Mouse (Mus musculus) CH12.LX (cell line): ENCODE results near the gene Rgs21. TPM values are rescaled to one million over a fixed set of nuclear protein-coding genes. Genes with fewer than 3 reads are reported as not detected.

Experiments used
- DNase-seq: peaks from one replicate; pipeline ENCODE4 v3.0.0-alpha.2; 2013; ENCODE audit errors: extremely low read depth
- H3K27ac ChIP-seq: 2 replicates; pipeline ENCODE4 v1.5.1; 2012; ENCODE audit warnings: low read depth, mild to moderate bottlenecking, control low read depth, moderate library complexity; ENCODE audit not compliant: insufficient read depth
- H3K27me3 ChIP-seq: replicated peaks from 2 replicates; pipeline ENCODE3; 2012; ENCODE audit warnings: inconsistent platforms
- H3K36me3 ChIP-seq, 2 experiments: replicated peaks in 1 of 2; 2 replicates each; pipeline versions ENCODE3 to v1.6.1; 2012; ENCODE audit warnings: inconsistent platforms in 1 of 2, low read length in 1 of 2, mild to moderate bottlenecking in 1 of 2, mixed read lengths in 1 of 2, moderate library complexity in 1 of 2; ENCODE audit not compliant: control insufficient read depth in 1 of 2, insufficient read depth in 1 of 2
- H3K4me1 ChIP-seq, 2 experiments: 2 replicates each; pipeline ENCODE4 v1.6.1; 2012; ENCODE audit warnings: inconsistent platforms in 1 of 2, moderate library complexity in 1 of 2; ENCODE audit not compliant: insufficient read depth in 2 of 2, control insufficient read depth in 1 of 2
- H3K4me2 ChIP-seq: 2 replicates; pipeline ENCODE4 v1.6.1; 2012; ENCODE audit warnings: low read depth, mild to moderate bottlenecking, control low read depth; ENCODE audit not compliant: poor library complexity, insufficient read depth, severe bottlenecking
- H3K4me3 ChIP-seq, 3 experiments: fragments of 150-350 bp in 1 of 3; sonication (generic) in 1 of 3; replicated peaks in 1 of 3; 2 replicates each; pipeline versions ENCODE3 to v1.5.1; 2011 to 2012; ENCODE audit warnings: low read depth in 2 of 3, low read length in 2 of 3, mild to moderate bottlenecking in 2 of 3, moderate library complexity in 2 of 3, control low read depth in 1 of 3, improper control_type of control experiment in 1 of 3, inconsistent platforms in 1 of 3, mixed read lengths in 1 of 3; ENCODE audit not compliant: poor library complexity in 1 of 3
- H3K79me2 ChIP-seq: replicated peaks from 2 replicates; pipeline ENCODE4 v1.6.1; 2012; ENCODE audit warnings: mild to moderate bottlenecking, moderate library complexity; ENCODE audit not compliant: control insufficient read depth, poor library complexity, insufficient read depth, severe bottlenecking; ENCODE audit errors: extremely low read depth
- H3K9ac ChIP-seq: 2 replicates; pipeline ENCODE4 v1.6.1; 2012; ENCODE audit warnings: low read depth, mild to moderate bottlenecking, control low read depth, moderate library complexity; ENCODE audit not compliant: insufficient read depth
- H3K9me3 ChIP-seq: replicated peaks from 2 replicates; pipeline ENCODE3; 2012; ENCODE audit warnings: low read length, inconsistent platforms, mixed read lengths
- CHD1 ChIP-seq: IDR thresholded peaks from 2 replicates; pipeline ENCODE4 v1.6.1; 2012; ENCODE audit warnings: low read depth, low read length, improper control_type of control experiment, inconsistent platforms
- CHD2 ChIP-seq: IDR thresholded peaks from 2 replicates; pipeline ENCODE4 v1.6.1; 2011; ENCODE audit warnings: low read length, improper control_type of control experiment
- E2F4 ChIP-seq: IDR thresholded peaks from 2 replicates; pipeline ENCODE4 v1.6.1; 2011; ENCODE audit warnings: low read depth, low read length, improper control_type of control experiment; ENCODE audit not compliant: insufficient replicate concordance
- ETS1 ChIP-seq: conservative IDR thresholded peaks from 2 replicates; pipeline ENCODE4 v1.6.1; 2012; ENCODE audit warnings: low read depth, mild to moderate bottlenecking, inconsistent platforms, low read length, improper control_type of control experiment, moderate library complexity
- NELFE ChIP-seq: IDR thresholded peaks from 2 replicates; pipeline ENCODE4 v1.6.1; 2011; ENCODE audit warnings: low read depth, low read length, improper control_type of control experiment
- NRF1 ChIP-seq: IDR thresholded peaks from 2 replicates; pipeline ENCODE4 v1.6.1; 2014; ENCODE audit warnings: low read depth, mild to moderate bottlenecking, inconsistent platforms, low read length, improper control_type of control experiment, moderate library complexity
- TBP ChIP-seq: conservative IDR thresholded peaks from 2 replicates; pipeline ENCODE4 v1.6.1; 2011; ENCODE audit warnings: low read depth, low read length, improper control_type of control experiment
- TCF12 ChIP-seq: IDR thresholded peaks from 2 replicates; pipeline ENCODE4 v1.6.1; 2014; ENCODE audit warnings: low read depth, mild to moderate bottlenecking, inconsistent platforms, low read length, improper control_type of control experiment
- USF1 ChIP-seq: IDR thresholded peaks from 2 replicates; pipeline ENCODE4 v1.6.1; 2014; ENCODE audit warnings: low read depth, mild to moderate bottlenecking, inconsistent platforms, low read length, improper control_type of control experiment
- ZC3H11A ChIP-seq: IDR thresholded peaks from 2 replicates; pipeline ENCODE4 v1.6.1; 2012; ENCODE audit warnings: low read depth, mild to moderate bottlenecking, inconsistent platforms, low read length, improper control_type of control experiment
- ZKSCAN1 ChIP-seq: IDR thresholded peaks from 2 replicates; pipeline ENCODE4 v1.6.1; 2012; ENCODE audit warnings: low read depth, inconsistent platforms, low read length, improper control_type of control experiment, borderline replicate concordance
- ZNF384 ChIP-seq: IDR thresholded peaks from 2 replicates; pipeline ENCODE4 v1.6.1; 2012; ENCODE audit warnings: low read depth, low read length, improper control_type of control experiment, inconsistent platforms
- dilution Hi-C: fragments of 300-500 bp; cut with MboI; formaldehyde crosslinking; loops from 2 replicates; pipeline ENCODE4 v1.14.3; 2020; ENCODE audit warnings: low sequenced_read_pairs; ENCODE audit not compliant: extremely low pct_unique_long_range_greater_than_20kb, extremely low pct_ligation_motif_present
- in situ Hi-C: fragments of 300-500 bp; cut with MboI; formaldehyde crosslinking; loops from 3 replicates; pipeline ENCODE4 v1.14.3; 2019; ENCODE audit warnings: low sequenced_read_pairs, low pct_ligation_motif_present, low pct_unique_long_range_greater_than_20kb, mixed read lengths
- polyA plus RNA-seq: library from polyadenylated mRNA; unstranded; fragments of >175 nt; gene quantifications from 2 replicates; pipeline ENCODE4 v1.2.1, GENCODE M21; 2012; ENCODE audit warnings: low read depth; ENCODE audit not compliant: insufficient read length
- total RNA-seq, 2 experiments: library from RNA; depleted of rRNA; stranded (reverse); fragments of 300-350 nt in 1 of 2; fragments of >200 nt in 1 of 2; gene quantifications; 2 replicates each; pipeline ENCODE4 v1.2.3; 2012 to 2014

Gene Rgs21
- total and polyA plus RNA-seq, 3 experiments, result 0.07 to 0.09 (median 0.08) TPM

DNA sequence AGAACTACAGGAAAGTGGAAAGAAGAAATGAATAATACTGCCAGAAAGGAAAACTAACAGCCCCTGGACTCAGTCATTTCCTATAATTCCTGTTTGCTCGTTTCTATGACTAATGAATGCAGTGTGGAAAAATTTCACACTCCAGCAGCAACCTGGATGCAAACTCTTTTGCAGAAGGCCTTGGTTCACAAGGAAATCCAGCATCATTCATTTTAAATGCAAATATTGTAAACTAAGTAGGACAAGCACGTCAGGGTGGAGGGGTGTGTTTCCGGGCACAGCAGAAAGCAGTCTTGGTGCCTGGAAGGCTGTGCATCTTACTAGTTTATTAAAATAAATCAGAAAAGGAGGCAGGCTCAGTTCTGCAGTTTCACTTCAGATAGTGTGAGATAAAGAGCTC, 69.4 kb downstream of the Rgs21 start:
- Histone ChIP-seq H3K27ac (no peak overlapping the region), H3K36me3 (no peaks in the 10 kb centered on the region), H3K4me1 (peaks cover 7 to 17% of the 10 kb centered on the region in 2 experiments), H3K9me3 (no peaks in the 10 kb centered on the region), H3K9ac (no peak overlapping the region), H3K27me3 (no peaks in the 10 kb centered on the region), H3K79me2 (no peaks in the 10 kb centered on the region), H3K4me2 (no peak overlapping the region), H3K4me3 (no peak overlapping the region)
- TF ChIP-seq ZC3H11A, result no peak
- DNase-seq, result no peak
- in situ Hi-C loops (no loop called here), dilution Hi-C loops (no loop called here)

GRCm38 (mm10) chr1:144493336-144493735, 74.1 kb downstream of the Rgs21 start:
- no peak for DNase-seq
- Histone ChIP-seq H3K9me3 (no peaks in the 10 kb centered on the region), H3K4me2 (no peak overlapping the region), H3K4me3 (no peak overlapping the region), H3K27me3 (no peaks in the 10 kb centered on the region), H3K36me3 (no peaks in the 10 kb centered on the region), H3K27ac (no peak overlapping the region), H3K4me1 (no peaks in the 10 kb centered on the region), H3K79me2 (no peaks in the 10 kb centered on the region), H3K9ac (no peak overlapping the region)
- in situ Hi-C loops (no loop called here), dilution Hi-C loops (no loop called here)
- TF ChIP-seq CHD2 (no peak), ZKSCAN1 (no peak), ETS1 (no peak), E2F4 (no peak), CHD1 (no peak), ZNF384 (no peak), NELFE (no peak)

DNA sequence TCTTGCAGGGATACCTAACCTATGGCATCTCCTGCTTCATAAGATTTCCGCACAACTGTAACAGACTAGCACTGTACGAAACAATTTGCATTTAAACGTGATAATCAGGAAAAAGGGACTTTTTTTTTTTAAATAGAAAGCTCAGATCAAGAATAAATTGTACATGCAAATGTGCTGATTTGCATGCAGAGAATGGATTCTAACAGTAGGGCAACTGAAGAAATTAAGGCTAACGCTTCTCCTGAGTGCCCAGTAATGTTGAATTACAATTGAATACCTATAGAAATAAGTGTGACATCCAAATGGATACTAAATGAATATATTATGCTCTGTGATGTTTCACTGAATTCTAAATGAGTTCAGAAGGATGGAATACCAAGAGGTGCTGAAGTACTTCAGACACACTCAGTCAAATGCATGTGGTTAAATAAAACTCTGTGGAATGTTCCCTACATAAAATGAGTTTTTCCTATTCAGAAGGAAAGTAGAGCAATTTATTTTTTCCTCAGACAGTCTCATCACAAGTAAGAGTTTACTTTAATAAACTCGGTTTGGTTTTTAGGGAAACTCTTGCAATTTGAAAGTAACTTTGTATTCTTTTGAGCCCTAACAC, 79.1 kb downstream of the Rgs21 start:
- no peaks in the 10 kb centered on the region for H3K4me1 ChIP-seq
- dilution Hi-C loops (no loop called here), in situ Hi-C loops (no loop called here)
- H3K4me3 ChIP-seq, result no peak overlapping the region
- H3K27ac ChIP-seq, result no peak overlapping the region
- H3K4me2 ChIP-seq, result no peak overlapping the region
- no peaks in the 10 kb centered on the region for H3K79me2 ChIP-seq
- no peak overlapping the region for H3K9ac ChIP-seq
- no peaks in the 10 kb centered on the region for H3K9me3 ChIP-seq
- no peaks in the 10 kb centered on the region for H3K36me3 ChIP-seq
- H3K27me3 ChIP-seq, result no peaks in the 10 kb centered on the region
- TF ChIP-seq USF1, result no peak
- no peak for TF ChIP-seq CHD2
- no peak for TF ChIP-seq NRF1
- TF ChIP-seq CHD1, result no peak
- no peak for TF ChIP-seq TCF12
- no peak for TF ChIP-seq NELFE
- TF ChIP-seq TBP, result no peak
- no peak for DNase-seq

Other genes with a start within 250 kb of the Rgs21 start
- 0.38 and 0.80 TPM in 2 replicates for gene Rgs18, start 207.8 kb upstream of the Rgs21 start, total RNA-seq (2012; rRNA removed)
- gene Rgs18, start 207.8 kb upstream of the Rgs21 start, total RNA-seq (2014; rRNA removed), result 15.1 and 20.5 TPM in 2 replicates
- 4.9 and 5.8 TPM in 2 replicates for gene Rgs18, start 207.8 kb upstream of the Rgs21 start, polyA plus RNA-seq